Mouse (Mus musculus): Measurements from ENCODE around the gene Myh10.

- TF ChIP-seq EP300 (optimal IDR thresholded peaks at IDR 0.05): no peak
- no peak for TF ChIP-seq CTCF (IDR thresholded peaks at IDR 0.05; ENCODE audit: low read depth)
Observed at GRCm38 (mm10) chr11:68693447-68694040, 2.2 kb downstream of the Myh10 start.

Data from stomach, postnatal 0 days (tissue).